Mouse (Mus musculus): ENCODE results near the gene Mark3.

Gene Mark3

GRCm38 (mm10) chr12:111560286-111560685 is 14.0 kb upstream of the Mark3 start:
- DNase-seq (ENCODE audit: low read depth): no peak

GRCm38 (mm10) chr12:111562276-111562814 is 12.0 kb upstream of the Mark3 start:
- DNase-seq (ENCODE audit: low read depth): no peak

- no peak for DNase-seq (ENCODE audit: low read depth)
Observed at GRCm38 (mm10) chr12:111563076-111563629, 11.2 kb upstream of the Mark3 start.

- no peak for DNase-seq (ENCODE audit: low read depth)
Observed at GRCm38 (mm10) chr12:111565363-111565762, 9.0 kb upstream of the Mark3 start.

GRCm38 (mm10) chr12:111568836-111569235 is 5.5 kb upstream of the Mark3 start:
- no peak for DNase-seq (ENCODE audit: low read depth)

- DNase-seq (ENCODE audit: low read depth): no peak
Observed at GRCm38 (mm10) chr12:111572406-111572805, 1.9 kb upstream of the Mark3 start.

- no peak for DNase-seq (ENCODE audit: low read depth)
Observed at GRCm38 (mm10) chr12:111573315-111573714, 1.0 kb upstream of the Mark3 start.

- no peak for DNase-seq (ENCODE audit: low read depth)
Observed at GRCm38 (mm10) chr12:111574887-111575838, 840 bp downstream of the Mark3 start.

GRCm38 (mm10) chr12:111583058-111583457 is 8.7 kb downstream of the Mark3 start:
- no peak for DNase-seq (ENCODE audit: low read depth)

GRCm38 (mm10) chr12:111584401-111584800 is 10.1 kb downstream of the Mark3 start:
- DNase-seq (ENCODE audit: low read depth): no peak

- no peak for DNase-seq (ENCODE audit: low read depth)
Observed at GRCm38 (mm10) chr12:111587252-111587651, 12.9 kb downstream of the Mark3 start.

GRCm38 (mm10) chr12:111592407-111593021 is 18.2 kb downstream of the Mark3 start:
- DNase-seq (ENCODE audit: low read depth): peak; percentile 25

GRCm38 (mm10) chr12:111593775-111594174 is 19.5 kb downstream of the Mark3 start:
- DNase-seq (ENCODE audit: low read depth): no peak

GRCm38 (mm10) chr12:111597310-111597709 is 23.0 kb downstream of the Mark3 start:
- no peak for DNase-seq (ENCODE audit: low read depth)

- no peak for DNase-seq (ENCODE audit: low read depth)
Observed at GRCm38 (mm10) chr12:111598902-111599301, 24.6 kb downstream of the Mark3 start.

- DNase-seq (ENCODE audit: low read depth): no peak
Observed at GRCm38 (mm10) chr12:111599640-111600039, 25.3 kb downstream of the Mark3 start.

GRCm38 (mm10) chr12:111603871-111604270 is 29.5 kb downstream of the Mark3 start:
- DNase-seq (ENCODE audit: low read depth): no peak

GRCm38 (mm10) chr12:111605619-111606018 is 31.3 kb downstream of the Mark3 start:
- no peak for DNase-seq (ENCODE audit: low read depth)

- no peak for DNase-seq (ENCODE audit: low read depth)
Observed at GRCm38 (mm10) chr12:111608015-111608414, 33.7 kb downstream of the Mark3 start.

GRCm38 (mm10) chr12:111614475-111615141 is 40.3 kb downstream of the Mark3 start:
- no peak for DNase-seq (ENCODE audit: low read depth)

GRCm38 (mm10) chr12:111618266-111618665 is 43.9 kb downstream of the Mark3 start:
- DNase-seq (ENCODE audit: low read depth): no peak

- no peak for DNase-seq (ENCODE audit: low read depth)
Observed at GRCm38 (mm10) chr12:111648061-111648645, 73.8 kb downstream of the Mark3 start.
